Mouse (Mus musculus) heart, embryonic 11.5 days (tissue): ENCODE data around the gene Yipf1. TPM values are rescaled to one million over a fixed set of nuclear protein-coding genes. Genes with fewer than 3 reads are reported as not detected.

Source experiments
- ATAC-seq: fragments of 200-750 bp; cut with Nextera tagmentation; replicated peaks from 2 replicates; pipeline ENCODE4 v1.8.0; 2017; ENCODE audit warnings: moderate library complexity; ENCODE audit not compliant: insufficient number of reproducible peaks, low FRiP score, low TSS enrichment
- H3K27ac ChIP-seq: fragments of 300-500 bp; sonication (generic); 2 replicates; pipeline ENCODE4 v1.5.1; 2014; ENCODE audit warnings: mild to moderate bottlenecking, low read depth, low read length
- H3K27me3 ChIP-seq: fragments of 300-500 bp; sonication (generic); 2 replicates; pipeline ENCODE4 v1.6.1; 2014; ENCODE audit warnings: mild to moderate bottlenecking, low read length, mixed read lengths; ENCODE audit not compliant: control insufficient read depth, insufficient read depth
- H3K36me3 ChIP-seq: fragments of 300-500 bp; sonication (generic); 2 replicates; pipeline ENCODE4 v1.6.1; 2014; ENCODE audit warnings: mild to moderate bottlenecking, low read length, moderate library complexity, mixed read lengths; ENCODE audit not compliant: control insufficient read depth, insufficient read depth
- H3K4me1 ChIP-seq: fragments of 300-500 bp; sonication (generic); 2 replicates; pipeline ENCODE4 v1.6.1; 2014; ENCODE audit warnings: low read length; ENCODE audit not compliant: control insufficient read depth, insufficient read depth
- H3K4me2 ChIP-seq: fragments of 300-500 bp; sonication (generic); 2 replicates; pipeline ENCODE4 v1.6.1; 2014; ENCODE audit warnings: mild to moderate bottlenecking, moderate library complexity
- H3K4me3 ChIP-seq: fragments of 300-500 bp; sonication (generic); 2 replicates; pipeline ENCODE4 v1.5.1; 2014; ENCODE audit warnings: low read depth, low read length
- H3K9ac ChIP-seq: fragments of 300-500 bp; sonication (generic); 2 replicates; pipeline ENCODE4 v1.6.1; 2014; ENCODE audit warnings: mild to moderate bottlenecking, low read depth, low read length, moderate library complexity
- H3K9me3 ChIP-seq: fragments of 300-500 bp; sonication (generic); replicated peaks from 2 replicates; pipeline ENCODE4 v1.6.1; 2016; ENCODE audit warnings: low read length; ENCODE audit not compliant: control insufficient read depth
- whole genome bisulfite sequencing: fragments of 180-500 bp; shearing (Covaris S2); extraction: QIAGEN DNeasy Blood & Tissue Kit; methylation state at CpG from one replicate; pipeline ENCODE4 v1.1.7; 2014; ENCODE audit not compliant: insufficient replicate concordance; 5-methylcytosine and 5-hydroxymethylcytosine counted together
- polyA plus RNA-seq: library from polyadenylated mRNA; unstranded; fragments of >200 nt; fragmentation: Nextera tagmentation; extraction: Ambion mirVana; gene quantifications from 2 replicates; pipeline ENCODE4 v1.2.1, GENCODE M21; 2014

Yipf1 gene
- polyA plus RNA-seq, 1 experiment from 2014 or later, result 41.6 TPM

DNA sequence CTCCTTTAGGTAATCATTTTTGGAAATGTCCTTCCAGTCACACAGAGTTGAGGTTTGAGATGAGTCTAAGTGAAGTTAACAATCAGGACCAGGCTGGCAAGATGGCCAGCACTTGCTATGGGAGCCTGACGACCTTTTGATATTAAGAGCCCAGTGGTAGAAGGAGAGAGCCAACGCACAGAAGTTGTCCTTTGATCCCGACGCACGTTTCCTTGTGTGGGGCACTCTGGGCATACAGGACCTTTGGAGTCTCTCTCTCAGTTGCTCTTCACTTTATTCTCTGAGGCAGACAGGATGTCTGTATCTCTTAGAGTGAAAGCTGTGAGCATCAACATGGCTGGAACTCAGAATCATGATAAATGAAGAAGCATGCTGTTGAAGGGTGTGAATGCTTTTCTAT, 23.3 kb downstream of the Yipf1 start:
- Histone ChIP-seq H3K36me3 (no peaks in the 10 kb centered on the region), H3K27ac (no peak overlapping the region), H3K9ac (no peak overlapping the region), H3K9me3 (no peaks in the 10 kb centered on the region), H3K4me2 (no peak overlapping the region), H3K4me3 (no peak overlapping the region), H3K27me3 (no peaks in the 10 kb centered on the region), H3K4me1 (no peaks in the 10 kb centered on the region)
- no peak for ATAC-seq
- 84% methylated on average over 5 of the region's 5 CpGs for WGBS

- Histone ChIP-seq H3K36me3 (no peaks in the 10 kb centered on the region), H3K9me3 (no peaks in the 10 kb centered on the region), H3K4me2 (no peak overlapping the region), H3K4me1 (no peaks in the 10 kb centered on the region), H3K27ac (no peak overlapping the region), H3K4me3 (no peak overlapping the region), H3K9ac (no peak overlapping the region), H3K27me3 (no peaks in the 10 kb centered on the region)
- WGBS, result 61% methylated on average over 5 of the region's 5 CpGs
- no peak for ATAC-seq
Measured at GRCm38 (mm10) chr4:107341354-107341753, 27.2 kb downstream of the Yipf1 start.

GRCm38 (mm10) chr4:107344612-107345011, 30.4 kb downstream of the Yipf1 start:
- 78% methylated on average over 7 of the region's 7 CpGs for WGBS
- no peak overlapping the region for H3K4me3 ChIP-seq
- H3K27ac ChIP-seq, result no peak overlapping the region
- H3K4me1 ChIP-seq, result 0 out of 2 replicates have a peak, but pooled peaks cover 2% of the 10 kb centered on the region
- H3K9me3 ChIP-seq, result no peaks in the 10 kb centered on the region
- no peak overlapping the region for H3K9ac ChIP-seq
- H3K27me3 ChIP-seq, result no peaks in the 10 kb centered on the region
- H3K36me3 ChIP-seq, result no peaks in the 10 kb centered on the region
- no peak overlapping the region for H3K4me2 ChIP-seq
- ATAC-seq, result no peak

DNA sequence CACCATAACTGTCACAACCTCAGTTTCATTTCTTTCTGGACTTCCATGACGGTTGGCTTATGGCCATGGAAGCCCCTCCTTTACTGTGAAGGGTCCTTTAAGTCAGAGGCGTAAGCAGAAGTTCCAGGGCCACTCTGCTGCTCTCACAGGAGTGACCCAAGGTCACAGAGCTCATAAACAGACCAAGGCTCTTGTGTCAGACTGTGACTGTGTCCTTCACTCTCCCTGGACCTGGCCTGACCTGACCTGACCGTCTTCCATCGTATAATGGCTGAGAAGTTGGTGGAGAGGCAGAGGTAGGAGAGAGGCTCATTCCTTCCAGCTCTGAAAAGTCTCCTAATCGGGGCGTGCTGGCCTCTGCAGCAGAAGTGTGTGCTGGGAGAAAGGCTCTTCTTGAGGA, 33.1 kb downstream of the Yipf1 start:
- H3K4me3 ChIP-seq, result no peak overlapping the region
- H3K9ac ChIP-seq, result no peak overlapping the region
- no peak overlapping the region for H3K4me2 ChIP-seq
- no peak overlapping the region for H3K27ac ChIP-seq
- 80% methylated on average over 6 of the region's 6 CpGs for whole genome bisulfite sequencing
- no peaks in the 10 kb centered on the region for H3K36me3 ChIP-seq
- H3K4me1 ChIP-seq, result 0 out of 2 replicates have a peak, but pooled peaks cover 2% of the 10 kb centered on the region
- no peak for ATAC-seq
- H3K9me3 ChIP-seq, result no peaks in the 10 kb centered on the region
- H3K27me3 ChIP-seq, result no peaks in the 10 kb centered on the region

DNA sequence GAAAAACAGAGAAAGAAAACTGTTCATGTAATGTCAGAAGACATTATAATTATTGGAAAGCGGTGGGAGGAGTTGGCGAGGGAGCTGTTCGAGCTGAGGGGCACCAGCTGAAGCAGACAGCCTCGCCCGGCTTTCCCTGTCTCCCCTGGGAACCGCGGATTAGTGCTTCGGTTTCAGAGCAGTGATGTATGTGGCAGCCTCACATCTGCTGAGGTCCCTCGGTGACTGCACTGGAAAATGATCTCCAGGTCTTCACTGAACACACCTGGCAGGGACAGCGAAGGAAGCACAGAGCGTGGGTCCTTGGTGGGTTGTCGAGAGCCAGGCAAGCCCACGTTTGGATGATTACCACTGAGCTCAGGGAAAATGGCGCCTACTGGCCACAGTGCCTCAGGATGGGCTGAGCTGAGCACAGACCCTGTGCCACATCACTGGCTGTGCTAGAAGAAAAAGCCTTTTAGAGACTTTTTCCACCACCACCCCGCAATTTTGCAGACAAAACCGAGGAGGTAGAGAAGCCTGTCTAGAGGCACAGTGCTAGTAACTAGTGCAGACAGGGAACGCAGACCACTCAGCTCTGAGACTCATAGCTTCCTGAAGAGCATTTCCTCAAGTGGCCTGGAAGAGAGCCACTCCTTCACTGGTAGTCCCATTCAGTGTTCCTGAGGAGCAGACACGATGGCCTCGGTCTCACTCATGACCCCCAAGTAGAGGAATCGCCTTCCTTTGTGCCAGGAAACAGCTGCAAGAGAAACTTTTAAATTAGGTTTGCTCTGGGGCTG, 34.6 kb downstream of the Yipf1 start:
- 0 out of 2 replicates have a peak, but pooled peaks cover 2% of the 10 kb centered on the region for H3K4me1 ChIP-seq
- H3K36me3 ChIP-seq, result no peaks in the 10 kb centered on the region
- H3K9ac ChIP-seq, result no peak overlapping the region
- no peaks in the 10 kb centered on the region for H3K9me3 ChIP-seq
- ATAC-seq, result no peak
- no peaks in the 10 kb centered on the region for H3K27me3 ChIP-seq
- 66% methylated on average over 20 of the region's 20 CpGs for WGBS
- no peak overlapping the region for H3K4me3 ChIP-seq
- no peak overlapping the region; the same call in 1 of the 2 replicates for H3K4me2 ChIP-seq
- H3K27ac ChIP-seq, result no peak overlapping the region

- 54% methylated on average over 8 of the region's 8 CpGs for WGBS
- Histone ChIP-seq H3K4me2 (no peak overlapping the region; the same call in 1 of the 2 replicates), H3K9ac (no peak overlapping the region), H3K36me3 (no peaks in the 10 kb centered on the region), H3K9me3 (no peaks in the 10 kb centered on the region), H3K27ac (no peak overlapping the region), H3K4me3 (no peak overlapping the region), H3K4me1 (0 out of 2 replicates have a peak, but pooled peaks cover 2% of the 10 kb centered on the region), H3K27me3 (no peaks in the 10 kb centered on the region)
- ATAC-seq, result no peak
Measured at GRCm38 (mm10) chr4:107349311-107350008, 35.3 kb downstream of the Yipf1 start.

- Histone ChIP-seq H3K4me2 (no peak overlapping the region), H3K36me3 (no peaks in the 10 kb centered on the region), H3K9me3 (no peaks in the 10 kb centered on the region), H3K27ac (no peak overlapping the region), H3K4me3 (no peak overlapping the region), H3K9ac (no peak overlapping the region), H3K27me3 (no peaks in the 10 kb centered on the region), H3K4me1 (0 out of 2 replicates have a peak, but pooled peaks cover 2% of the 10 kb centered on the region)
- no peak for ATAC-seq
Measured at GRCm38 (mm10) chr4:107351368-107351767, 37.2 kb downstream of the Yipf1 start.

GRCm38 (mm10) chr4:107353612-107354011, 39.4 kb downstream of the Yipf1 start:
- Histone ChIP-seq H3K4me3 (no peak overlapping the region), H3K27me3 (no peaks in the 10 kb centered on the region), H3K4me1 (0 out of 2 replicates have a peak, but pooled peaks cover 2% of the 10 kb centered on the region), H3K9me3 (no peaks in the 10 kb centered on the region), H3K9ac (no peak overlapping the region), H3K27ac (no peak overlapping the region), H3K4me2 (no peak overlapping the region), H3K36me3 (0 out of 2 replicates have a peak, but pooled peaks cover 2% of the 10 kb centered on the region)
- WGBS, result 87% methylated on average over 3 of the region's 3 CpGs
- no peak for ATAC-seq
